Mouse (Mus musculus) gastrocnemius, postnatal 4 days (tissue): Measurements from ENCODE around the gene Ogdhl. TPM values are rescaled to one million over a fixed set of nuclear protein-coding genes. Genes with fewer than 3 reads are reported as not detected.
A peak's percentile ranks its signal among the peaks of the same experiment; 100 is the strongest.

Experiments
- DNase-seq, 2 experiments: peaks; one replicate each; pipeline ENCODE4 v3.0.0; 2021 to 2022; ENCODE audit warnings: low spot score in 2 of 2, mixed read lengths in 2 of 2
- total RNA-seq, 2 experiments: library from RNA; stranded (reverse); gene quantifications; 2 replicates each; pipeline ENCODE4 v1.2.3; 2021

The Ogdhl gene
- total RNA-seq, 2 experiments from 2014 or later, result 4.4 to 6.6 TPM

GRCm38 (mm10) chr14:32379395-32380098, 57.7 kb downstream of the Ogdhl start:
- DNase-seq, result no peak

- DNase-seq, result no peak
These were observed 58.3 kb downstream of the Ogdhl start for GRCm38 (mm10) chr14:32380099-32380480.

- DNase-seq, result no peak
These were observed 59.2 kb downstream of the Ogdhl start for GRCm38 (mm10) chr14:32381066-32381465.

- no peak for DNase-seq
These were observed 59.8 kb downstream of the Ogdhl start for GRCm38 (mm10) chr14:32381619-32382018.

- DNase-seq, result peak in 1 of 2 experiments; percentile 13
These were observed 66.4 kb downstream of the Ogdhl start, which contains the start of gene 1700024G13Rik for GRCm38 (mm10) chr14:32388196-32388595. Gene 1700024G13Rik, minus strand, starts transcription at chr14:32388391.

Other genes with a start within 250 kb of the Ogdhl start
- gene Oxnad1, start 236.6 kb upstream of the Ogdhl start, total RNA-seq, result 10 to 100 TPM; 16.4 to 18.5 TPM
- 10 to 100 TPM; 55.3 to 60.2 TPM for gene Dph3, start 236.3 kb upstream of the Ogdhl start, total RNA-seq
- not detected for gene Msmb, start 180.0 kb upstream of the Ogdhl start, total RNA-seq
- 10 to 100 TPM; 59.1 to 67.0 TPM for gene Ncoa4, start 162.2 kb upstream of the Ogdhl start, total RNA-seq
- gene Timm23, start 120.1 kb upstream of the Ogdhl start, total RNA-seq, result 100 to 1,000 TPM; 117 to 139 TPM
- 10 to 100 TPM; 25.9 to 32.2 TPM for gene Parg, start 120.1 kb upstream of the Ogdhl start, total RNA-seq
- not detected for gene 1700024G13Rik, start 66.4 kb downstream of the Ogdhl start, total RNA-seq
- gene Slc18a3, start 142.8 kb downstream of the Ogdhl start, total RNA-seq, result not detected
- not detected for gene Chat, start 144.0 kb downstream of the Ogdhl start, total RNA-seq
- 10 to 100 TPM in 1 of 2 experiments, 1 to 10 TPM in 1; 10.0 to 13.6 TPM for gene Ercc6, start 191.5 kb downstream of the Ogdhl start, total RNA-seq